Mouse (Mus musculus) brain, adult 10 weeks (tissue): Measurements from ENCODE around the gene Igfbp3. TPM values are rescaled to one million over a fixed set of nuclear protein-coding genes. Genes with fewer than 3 reads are reported as not detected.

Source experiments
- polyA plus RNA-seq: library from polyadenylated mRNA; stranded (reverse); fragments of 350-450 nt; fragmentation: Illumina TruSeq; extraction: RNeasy Lipid Tissue Mini Kit (QIAGEN cat#74804); gene quantifications from one replicate; pipeline ENCODE4 v1.2.3, GENCODE M21; 2015; ENCODE audit warnings: low read depth, low replicate concordance

Gene Igfbp3
- 10.5 TPM for polyA plus RNA-seq

GRCm38 (mm10) chr11:7213501-7214341 is at the start of gene Igfbp3:
Igfbp3 (minus strand) TSS chr11:7213923.

GRCm38 (mm10) chr11:7197491-7197941 is 16.2 kb downstream of the Igfbp3 start, which contains the start of gene Igfbp1:
Igfbp1 (plus strand) TSS chr11:7197782.

DNA sequence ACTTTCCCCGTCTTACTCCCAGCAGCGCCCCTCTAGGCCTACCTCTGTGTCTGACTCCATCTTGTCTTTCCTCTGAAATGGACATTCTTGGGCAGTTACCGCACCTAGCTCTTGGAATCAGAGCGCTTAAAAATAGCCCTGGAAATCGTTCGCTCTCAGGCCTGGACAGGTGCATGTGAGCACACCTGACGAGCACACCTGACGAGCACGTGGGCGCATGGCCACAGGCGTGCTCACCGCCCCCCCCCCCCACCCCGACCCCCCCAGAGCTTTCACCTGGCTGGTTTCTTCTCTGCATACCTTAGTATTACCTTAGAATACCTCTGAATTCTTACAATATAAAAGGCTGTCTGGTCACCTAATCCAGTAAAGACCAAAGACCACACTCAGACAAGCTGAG is 25.3 kb downstream of the Igfbp3 start, which contains the start of gene Gm11985:
Gm11985 (minus strand) TSS at position 101 of the 400 bp plus-strand sequence.

Other genes starting within 250 kb of the Igfbp3 start
- gene Adcy1, start 150.4 kb downstream of the Igfbp3 start, polyA plus RNA-seq, result 175 TPM
- gene Gm11985, start 25.4 kb downstream of the Igfbp3 start, polyA plus RNA-seq, result not detected
- not detected for gene Igfbp1, start 16.1 kb downstream of the Igfbp3 start, polyA plus RNA-seq